Comparison of ENCODE assay signal across 24 mouse cellular contexts in genomic region chr9:102365536-102365935, GRCm38 (mm10). TPM values are rescaled to one million over a fixed set of nuclear protein-coding genes. Genes with fewer than 3 reads are reported as not detected.
"Had no signal": no experiment of that assay in that cellular context is flagged by ENCODE, and none has a peak within 500 bp of the region (broad histone marks: within the 10 kb centered on the region; RNA-seq: fewer than 3 reads in every experiment).

No protein-coding gene starts in this region.

- H3K9me3 ChIP-seq: heart, embryonic 15.5 days; hindbrain, embryonic 12.5 days; intestine, embryonic 15.5 days; limb, embryonic 10.5 days; liver, embryonic 13.5 days had no signal

- H3K36me3 ChIP-seq: heart, embryonic 13.5 days; heart, embryonic 15.5 days; hindbrain, embryonic 10.5 days; hindbrain, embryonic 12.5 days; intestine, embryonic 15.5 days; limb, embryonic 10.5 days; limb, embryonic 12.5 days; liver, embryonic 13.5 days had no signal

- H3K27me3 ChIP-seq: hindbrain, embryonic 12.5 days; intestine, embryonic 15.5 days; limb, embryonic 12.5 days; liver, embryonic 13.5 days had no signal

- H3K4me1 ChIP-seq: heart, embryonic 13.5 days; heart, embryonic 15.5 days; hindbrain, embryonic 10.5 days; intestine, embryonic 15.5 days; limb, embryonic 10.5 days; liver, embryonic 13.5 days had no signal

- H3K4me3 ChIP-seq: gastrocnemius, adult 2 months; heart, embryonic 13.5 days; heart, embryonic 15.5 days; hindbrain, embryonic 10.5 days; hindbrain, embryonic 12.5 days; intestine, embryonic 15.5 days; layer of hippocampus, adult 2 months; left cerebral cortex, adult 2 months; limb, embryonic 10.5 days; limb, embryonic 12.5 days; liver, embryonic 13.5 days had no signal

- H3K27ac ChIP-seq: gastrocnemius, adult 2 months; heart, embryonic 13.5 days; heart, embryonic 15.5 days; hindbrain, embryonic 10.5 days; hindbrain, embryonic 12.5 days; hindbrain, embryonic 14.5 days; intestine, embryonic 15.5 days; layer of hippocampus, adult 2 months; left cerebral cortex, adult 2 months; limb, embryonic 10.5 days; limb, embryonic 12.5 days; liver, embryonic 13.5 days had no signal

- DNase-seq: gastrocnemius, adult 2 months; gastrocnemius, postnatal 10 days; gastrocnemius, postnatal 25 days; heart, adult 18-20 months; heart, postnatal 4 days; kidney, adult 18-20 months; kidney, adult 8-10 months; kidney, postnatal 10 days; kidney, postnatal 25 days; kidney, postnatal 4 days; liver; liver, embryonic 13.5 days had no signal

RNA-seq across cellular contexts. Expression of gene Ephb1, which starts 11.0 kb away (rescaled TPM):
- total RNA-seq: granulocyte monocyte progenitor cell, adult 5-6 weeks had no signal
- polyA plus RNA-seq: inflammation-experienced regulatory T-cells, adult 6 months had no signal
